Mouse (Mus musculus): ENCODE results near the gene Rtp3. TPM values are rescaled to one million over a fixed set of nuclear protein-coding genes. Genes with fewer than 3 reads are reported as not detected.

Gene Rtp3
- polyA plus RNA-seq (2017; shearing (Covaris generic)): not detected

GRCm38 (mm10) chr9:110990204-110990603 is at the start of gene Rtp3:
Gene Rtp3, minus strand, starts transcription at chr9:110990583.

GRCm38 (mm10) chr9:111019022-111019421 is 28.6 kb upstream of the Rtp3 start, which contains the start of gene Ltf:
Gene Ltf, plus strand, starts transcription at chr9:111019271.

DNA sequence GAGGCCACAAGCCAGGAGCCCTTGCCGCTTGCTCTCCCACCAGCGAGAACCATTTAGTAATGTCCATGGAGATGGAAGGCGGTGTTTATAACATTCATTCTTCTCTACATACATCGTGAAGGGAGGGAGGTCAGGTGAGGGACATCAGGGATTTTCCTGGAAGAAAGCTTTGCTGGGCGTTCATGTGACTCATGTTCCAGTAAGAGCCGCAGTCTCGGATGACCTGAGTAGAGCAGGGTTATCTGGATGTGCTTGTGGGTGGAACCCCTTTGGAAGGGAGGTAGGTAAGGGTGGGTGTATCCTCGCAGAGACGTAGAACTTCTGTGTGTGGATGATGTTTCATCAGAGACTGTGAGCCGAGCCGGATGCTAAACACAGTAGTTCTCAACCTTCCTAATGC is 39.0 kb downstream of the Rtp3 start, which contains the start of gene Lrrc2:
Gene Lrrc2, plus strand, starts transcription at position 149 of the 400 bp plus-strand sequence.

GRCm38 (mm10) chr9:110945926-110946325 is 44.5 kb downstream of the Rtp3 start, which contains the start of gene Tdgf1:
Gene Tdgf1, minus strand, starts transcription at chr9:110946158.

Other genes with a start within 250 kb of the Rtp3 start
- gene Myl3, start 248.7 kb downstream of the Rtp3 start, polyA plus RNA-seq (2017; shearing (Covaris generic)): not detected
- not detected for gene Pth1r, start 243.4 kb downstream of the Rtp3 start, polyA plus RNA-seq (2017; shearing (Covaris generic))
- not detected for gene Prss42, start 192.4 kb downstream of the Rtp3 start, polyA plus RNA-seq (2017; shearing (Covaris generic))
- not detected for gene Prss44, start 176.6 kb downstream of the Rtp3 start, polyA plus RNA-seq (2017; shearing (Covaris generic))
- not detected for gene Prss43, start 163.9 kb downstream of the Rtp3 start, polyA plus RNA-seq (2017; shearing (Covaris generic))
- gene Prss45, start 156.0 kb downstream of the Rtp3 start, polyA plus RNA-seq (2017; shearing (Covaris generic)): not detected
- not detected for gene Prss46, start 146.1 kb downstream of the Rtp3 start, polyA plus RNA-seq (2017; shearing (Covaris generic))
- 0.32 TPM for gene Prss50, start 132.6 kb downstream of the Rtp3 start, polyA plus RNA-seq (2017; shearing (Covaris generic))
- gene Als2cl, start 110.7 kb downstream of the Rtp3 start, polyA plus RNA-seq (2017; shearing (Covaris generic)): 39.7 TPM
- gene Tmie, start 110.5 kb downstream of the Rtp3 start, polyA plus RNA-seq (2017; shearing (Covaris generic)): 2.4 TPM
- not detected for gene Fam240a, start 73.7 kb downstream of the Rtp3 start, polyA plus RNA-seq (2017; shearing (Covaris generic))
- gene Tdgf1, start 44.4 kb downstream of the Rtp3 start, polyA plus RNA-seq (2017; shearing (Covaris generic)): 2.8 TPM
- 0.15 TPM for gene Lrrc2, start 39.0 kb downstream of the Rtp3 start, polyA plus RNA-seq (2017; shearing (Covaris generic))
- gene Ltf, start 28.7 kb upstream of the Rtp3 start, polyA plus RNA-seq (2017; shearing (Covaris generic)): not detected
- gene Ccrl2, start 66.9 kb upstream of the Rtp3 start, polyA plus RNA-seq (2017; shearing (Covaris generic)): 20.9 TPM
- gene Lrrfip2, start 127.0 kb upstream of the Rtp3 start, polyA plus RNA-seq (2017; shearing (Covaris generic)): 8.3 TPM